ENCODE assay signal across 13 mouse cellular contexts in the genomic region with DNA sequence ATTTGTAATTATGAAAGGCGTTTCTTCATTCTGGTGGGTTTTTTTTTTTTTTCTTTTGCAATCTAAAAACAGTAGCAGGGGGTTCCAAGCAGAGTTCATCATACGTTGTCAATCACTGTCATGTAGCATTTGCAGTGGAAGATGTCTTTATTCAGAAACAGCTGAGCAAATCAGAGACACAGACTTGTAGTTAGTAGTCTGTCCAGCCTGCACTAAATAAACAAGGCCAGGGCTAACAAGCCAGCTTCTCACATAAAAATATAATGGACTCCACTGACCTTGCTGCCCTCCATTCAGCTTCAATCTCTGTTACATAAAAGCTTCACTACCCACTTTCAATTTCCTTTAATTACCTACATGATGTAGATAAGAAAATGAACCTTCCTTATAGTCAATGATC.
"Had no signal": no experiment of that assay in that cellular context is flagged by ENCODE, and none has a peak within 500 bp of the region (broad histone marks: within the 10 kb centered on the region; RNA-seq: fewer than 3 reads in every experiment).

No protein-coding gene starts in this region.

- ATAC-seq: liver, embryonic 12.5 days had no signal

- H3K27ac ChIP-seq: limb, embryonic 15.5 days; liver, embryonic 12.5 days; midbrain, embryonic 12.5 days had no signal

- H3K27me3 ChIP-seq: limb, embryonic 15.5 days; liver, embryonic 12.5 days; midbrain, embryonic 12.5 days had no signal

- H3K4me2 ChIP-seq: limb, embryonic 15.5 days; liver, embryonic 12.5 days; lung, embryonic 14.5 days; midbrain, embryonic 12.5 days had no signal

- H3K4me1 ChIP-seq: limb, embryonic 15.5 days; liver, embryonic 12.5 days had no signal

- H3K9ac ChIP-seq: limb, embryonic 15.5 days; liver, embryonic 12.5 days; lung, embryonic 14.5 days; midbrain, embryonic 12.5 days had no signal

- DNase-seq: kidney, postnatal 36 days; layer of hippocampus, adult 9-11 months; layer of hippocampus, postnatal 36 days; lung, embryonic 14.5 days; lung, postnatal 10 days; lung, postnatal 4 days; right cerebral cortex, postnatal 4 days; spleen, adult 18-20 months; thymus, adult 18-20 months; thymus, postnatal 14 days had no signal

- H3K9me3 ChIP-seq: limb, embryonic 15.5 days; liver, embryonic 12.5 days; midbrain, embryonic 12.5 days had no signal

- H3K4me3 ChIP-seq: limb, embryonic 15.5 days; liver, embryonic 12.5 days; midbrain, embryonic 12.5 days had no signal

- H3K36me3 ChIP-seq: limb, embryonic 15.5 days; liver, embryonic 12.5 days; midbrain, embryonic 12.5 days had no signal
